Mouse (Mus musculus): ENCODE measurements around the gene Plxnb2. TPM values are rescaled to one million over a fixed set of nuclear protein-coding genes. Genes with fewer than 3 reads are reported as not detected.
A peak's percentile ranks its signal among the peaks of the same experiment; 100 is the strongest.

Plxnb2 gene
- polyA plus RNA-seq, 2 experiments: 170 to 212 TPM

- Histone ChIP-seq H3K9ac (ENCODE audit: low read depth, low read length, severe bottlenecking) (no peak overlapping the region), H3K4me3 (replicated peaks; ENCODE audit: low read length) (no peak overlapping the region), H3K27me3 (ENCODE audit: control insufficient read depth, insufficient read depth, low read length) (no peaks in the 10 kb centered on the region), H3K27ac (replicated peaks; ENCODE audit: low read depth, low read length) (no peak overlapping the region), H3K36me3 (ENCODE audit: control insufficient read depth, insufficient read depth, low read length) (peaks cover 100% of the 10 kb centered on the region), H3K4me1 (ENCODE audit: control insufficient read depth, insufficient read depth, low read length) (no peaks in the 10 kb centered on the region), H3K9me3 (ENCODE audit: control insufficient read depth, low read length) (no peaks in the 10 kb centered on the region), H3K4me2 (replicated peaks; ENCODE audit: low read depth, low read length, severe bottlenecking) (no peak overlapping the region)
- no peak for TF ChIP-seq POLR2A (IDR thresholded peaks at IDR 0.05; ENCODE audit: borderline replicate concordance, extremely low read depth, insufficient read depth, insufficient read length)
- no peak for DNase-seq (ENCODE audit: low spot score)
- 76% methylated on average over 9 of the region's 9 CpGs for WGBS
- ATAC-seq (ENCODE audit: low FRiP score, low read depth): no peak
Measured at GRCm38 (mm10) chr15:89161397-89161796, 19.2 kb downstream of the Plxnb2 start.

- Histone ChIP-seq H3K4me3 (replicated peaks; ENCODE audit: low read length) (no peak overlapping the region), H3K36me3 (ENCODE audit: control insufficient read depth, insufficient read depth, low read length) (peaks cover 99% of the 10 kb centered on the region), H3K9ac (ENCODE audit: low read depth, low read length, severe bottlenecking) (no peak overlapping the region), H3K27me3 (ENCODE audit: control insufficient read depth, insufficient read depth, low read length) (no peaks in the 10 kb centered on the region), H3K4me2 (replicated peaks; ENCODE audit: low read depth, low read length, severe bottlenecking) (no peak overlapping the region), H3K4me1 (ENCODE audit: control insufficient read depth, insufficient read depth, low read length) (no peaks in the 10 kb centered on the region), H3K27ac (replicated peaks; ENCODE audit: low read depth, low read length) (no peak overlapping the region), H3K9me3 (ENCODE audit: control insufficient read depth, low read length) (no peaks in the 10 kb centered on the region)
- no peak for DNase-seq (ENCODE audit: low spot score)
- 92% methylated on average over 16 of the region's 16 CpGs for WGBS
- TF ChIP-seq POLR2A (IDR thresholded peaks at IDR 0.05; ENCODE audit: borderline replicate concordance, extremely low read depth, insufficient read depth, insufficient read length): no peak
- no peak for ATAC-seq (ENCODE audit: low FRiP score, low read depth)
Measured at GRCm38 (mm10) chr15:89158516-89158915, 22.1 kb downstream of the Plxnb2 start.

- H3K27ac ChIP-seq (replicated peaks; ENCODE audit: low read depth, low read length): no peak overlapping the region
- H3K4me1 ChIP-seq (ENCODE audit: control insufficient read depth, insufficient read depth, low read length): no peaks in the 10 kb centered on the region
- H3K27me3 ChIP-seq (ENCODE audit: control insufficient read depth, insufficient read depth, low read length): no peaks in the 10 kb centered on the region
- ATAC-seq (ENCODE audit: low FRiP score, low read depth): 0 out of 2 replicates have a peak, but pooled peaks have one; percentile 16
- H3K36me3 ChIP-seq (ENCODE audit: control insufficient read depth, insufficient read depth, low read length): peaks cover 95% of the 10 kb centered on the region
- no peak overlapping the region for H3K4me2 ChIP-seq (replicated peaks; ENCODE audit: low read depth, low read length, severe bottlenecking)
- no peak for TF ChIP-seq POLR2A (IDR thresholded peaks at IDR 0.05; ENCODE audit: borderline replicate concordance, extremely low read depth, insufficient read depth, insufficient read length)
- no peaks in the 10 kb centered on the region for H3K9me3 ChIP-seq (ENCODE audit: control insufficient read depth, low read length)
- no peak overlapping the region for H3K4me3 ChIP-seq (replicated peaks; ENCODE audit: low read length)
- WGBS: 58% methylated on average over 7 of the region's 7 CpGs
- H3K9ac ChIP-seq (ENCODE audit: low read depth, low read length, severe bottlenecking): no peak overlapping the region
- DNase-seq (ENCODE audit: low spot score): no peak
Measured at GRCm38 (mm10) chr15:89157954-89158353, 22.6 kb downstream of the Plxnb2 start.

- DNase-seq (ENCODE audit: low spot score): no peak
- no peak overlapping the region for H3K27ac ChIP-seq (replicated peaks; ENCODE audit: low read depth, low read length)
- no peak for ATAC-seq (ENCODE audit: low FRiP score, low read depth)
Measured at GRCm38 (mm10) chr15:89152312-89152711, 28.3 kb downstream of the Plxnb2 start.

GRCm38 (mm10) chr15:89150041-89150390, 30.6 kb downstream of the Plxnb2 start:
- Histone ChIP-seq H3K36me3 (ENCODE audit: control insufficient read depth, insufficient read depth, low read length) (peaks cover 16% of the 10 kb centered on the region), H3K4me1 (ENCODE audit: control insufficient read depth, insufficient read depth, low read length) (peaks cover 24% of the 10 kb centered on the region), H3K9me3 (ENCODE audit: control insufficient read depth, low read length) (no peaks in the 10 kb centered on the region), H3K9ac (ENCODE audit: low read depth, low read length, severe bottlenecking) (peak overlapping the region; percentile 56), H3K27ac (replicated peaks; ENCODE audit: low read depth, low read length) (no peak overlapping the region), H3K27me3 (ENCODE audit: control insufficient read depth, insufficient read depth, low read length) (peaks cover 26% of the 10 kb centered on the region), H3K4me2 (replicated peaks; ENCODE audit: low read depth, low read length, severe bottlenecking) (peak overlapping the region; percentile 98), H3K4me3 (replicated peaks; ENCODE audit: low read length) (peak overlapping the region; percentile 62)
- TF ChIP-seq POLR2A (IDR thresholded peaks at IDR 0.05; ENCODE audit: borderline replicate concordance, extremely low read depth, insufficient read depth, insufficient read length): no peak
- ATAC-seq (ENCODE audit: low FRiP score, low read depth): no peak
- 1% methylated on average over 13 of the region's 13 CpGs for WGBS
- DNase-seq (ENCODE audit: low spot score): peak; percentile 61

More at GRCm38 (mm10) chr15:89152312-89152711, 28.3 kb downstream of the Plxnb2 start:
- no peak for TF ChIP-seq POLR2A (IDR thresholded peaks at IDR 0.05; ENCODE audit: borderline replicate concordance, extremely low read depth, insufficient read depth, insufficient read length)
- peaks cover 14% of the 10 kb centered on the region for H3K27me3 ChIP-seq (ENCODE audit: control insufficient read depth, insufficient read depth, low read length)
- peaks cover 39% of the 10 kb centered on the region for H3K36me3 ChIP-seq (ENCODE audit: control insufficient read depth, insufficient read depth, low read length)
- no peak overlapping the region for H3K4me2 ChIP-seq (replicated peaks; ENCODE audit: low read depth, low read length, severe bottlenecking)
- H3K9me3 ChIP-seq (ENCODE audit: control insufficient read depth, low read length): no peaks in the 10 kb centered on the region
- H3K9ac ChIP-seq (ENCODE audit: low read depth, low read length, severe bottlenecking): no peak overlapping the region
- H3K4me3 ChIP-seq (replicated peaks; ENCODE audit: low read length): no peak overlapping the region
- H3K4me1 ChIP-seq (ENCODE audit: control insufficient read depth, insufficient read depth, low read length): peaks cover 11% of the 10 kb centered on the region
